Mouse (Mus musculus): ENCODE results near the gene AA986860.

GRCm38 (mm10) chr1:130716218-130716512, 15.6 kb upstream of the AA986860 start:
- TF ChIP-seq CTCF (conservative IDR thresholded peaks at IDR 0.05; ENCODE audit: low read length) (no peak), POU5F1 (IDR thresholded peaks at IDR 0.05; ENCODE audit: borderline replicate concordance, low read length) (no peak), NANOG (IDR thresholded peaks at IDR 0.05; ENCODE audit: borderline replicate concordance, low read length) (no peak)

Data from E14TG2a.4 (cell line).